Mouse (Mus musculus) heart, adult 9 months (tissue): Measurements from ENCODE around the gene Suds3.
A peak's percentile ranks its signal among the peaks of the same experiment; 100 is the strongest.

Source experiments
- DNase-seq, 2 experiments: peaks; one replicate each; pipeline ENCODE4 v3.0.0; 2022; ENCODE audit warnings: low spot score in 2 of 2

Suds3 gene

GRCm38 (mm10) chr5:117115836-117116366, at the start of gene Suds3:
Gene Suds3, minus strand, starts transcription at chr5:117116113.
- peak; percentile 90 to 97 for DNase-seq

- no peak for DNase-seq
Measured at GRCm38 (mm10) chr5:117164923-117165322, 49.0 kb upstream of the Suds3 start.

- DNase-seq, result no peak
Measured at GRCm38 (mm10) chr5:117164516-117164915, 48.6 kb upstream of the Suds3 start.

- DNase-seq, result no peak
Measured at GRCm38 (mm10) chr5:117163790-117164189, 47.9 kb upstream of the Suds3 start.

GRCm38 (mm10) chr5:117160499-117160898, 44.6 kb upstream of the Suds3 start:
- no peak for DNase-seq

- DNase-seq, result peak in 1 of 2 experiments; percentile 28
Measured at GRCm38 (mm10) chr5:117159805-117160291, 43.9 kb upstream of the Suds3 start.

GRCm38 (mm10) chr5:117159326-117159725, 43.4 kb upstream of the Suds3 start:
- DNase-seq, result no peak

- DNase-seq, result peak; percentile 68 to 77
Measured at GRCm38 (mm10) chr5:117158335-117159018, 42.6 kb upstream of the Suds3 start.

- DNase-seq, result peak; percentile 49 to 58
Measured at GRCm38 (mm10) chr5:117153527-117154091, 37.7 kb upstream of the Suds3 start.

- DNase-seq, result no peak
Measured at GRCm38 (mm10) chr5:117152944-117153343, 37.0 kb upstream of the Suds3 start.

- no peak for DNase-seq
Measured at GRCm38 (mm10) chr5:117150068-117150467, 34.2 kb upstream of the Suds3 start.

- no peak for DNase-seq
Measured at GRCm38 (mm10) chr5:117149054-117149942, 33.4 kb upstream of the Suds3 start.

- DNase-seq, result peak in 1 of 2 experiments; percentile 44
Measured at GRCm38 (mm10) chr5:117147187-117148095, 31.5 kb upstream of the Suds3 start.

GRCm38 (mm10) chr5:117146165-117146564, 30.3 kb upstream of the Suds3 start:
- no peak for DNase-seq

- no peak for DNase-seq
Measured at GRCm38 (mm10) chr5:117143721-117144135, 27.8 kb upstream of the Suds3 start.

GRCm38 (mm10) chr5:117140374-117140773, 24.5 kb upstream of the Suds3 start:
- DNase-seq, result no peak

GRCm38 (mm10) chr5:117139822-117140221, 23.9 kb upstream of the Suds3 start:
- no peak for DNase-seq

- DNase-seq, result peak; percentile 78 to 82
Measured at GRCm38 (mm10) chr5:117138295-117138988, 22.5 kb upstream of the Suds3 start.

- DNase-seq, result no peak
Measured at GRCm38 (mm10) chr5:117137594-117137993, 21.7 kb upstream of the Suds3 start.

GRCm38 (mm10) chr5:117137011-117137410, 21.1 kb upstream of the Suds3 start:
- no peak for DNase-seq
